Mouse (Mus musculus): Measurements from ENCODE around the gene Fgfr2. TPM values are rescaled to one million over a fixed set of nuclear protein-coding genes. Genes with fewer than 3 reads are reported as not detected.
"Not testable (repeated sequence)": the region's sequence is repeated elsewhere in the genome, so short reads cannot be mapped to it uniquely, and the experiment has no call there.

The Fgfr2 gene
- polyA plus RNA-seq, 1 experiment: 14.8 TPM

- Histone ChIP-seq H3K4me3 (ENCODE audit: insufficient read depth, low read depth, low read length) (no peak overlapping the region), H3K36me3 (ENCODE audit: control insufficient read depth, insufficient read depth, low read length) (peaks cover 13% of the 10 kb centered on the region), H3K27me3 (replicated peaks; ENCODE audit: control insufficient read depth, insufficient read depth, low read length) (no peaks in the 10 kb centered on the region), H3K27ac (ENCODE audit: insufficient read depth, low read depth, low read length) (no peak overlapping the region), H3K4me1 (ENCODE audit: control insufficient read depth, insufficient read depth, low read length) (peaks cover 6% of the 10 kb centered on the region; the same call in 1 of the 2 replicates)
- 71% methylated on average over 4 of the region's 4 CpGs for WGBS
- DNase-seq: no peak
- 0 out of 2 replicates have a peak, but pooled peaks have one; percentile 20 for TF ChIP-seq CTCF (conservative IDR thresholded peaks at IDR 0.05; ENCODE audit: insufficient read depth, insufficient read length, low read depth, low read length)
- TF ChIP-seq POLR2A (IDR thresholded peaks at IDR 0.05; ENCODE audit: low read depth, low read length): no peak
These were observed 2588.0 kb downstream of the Fgfr2 start for GRCm38 (mm10) chr7:130535174-130535573.

GRCm38 (mm10) chr7:130533316-130534260 is 2589.6 kb downstream of the Fgfr2 start:
- H3K4me1 ChIP-seq (ENCODE audit: control insufficient read depth, insufficient read depth, low read length): peaks cover 6% of the 10 kb centered on the region; the same call in 1 of the 2 replicates
- peak; percentile 97 for TF ChIP-seq CTCF (conservative IDR thresholded peaks at IDR 0.05; ENCODE audit: insufficient read depth, insufficient read length, low read depth, low read length)
- no peak for TF ChIP-seq POLR2A (IDR thresholded peaks at IDR 0.05; ENCODE audit: low read depth, low read length)
- H3K27ac ChIP-seq (ENCODE audit: insufficient read depth, low read depth, low read length): peak overlapping the region; percentile 12; the same call in 1 of the 2 replicates
- H3K27me3 ChIP-seq (replicated peaks; ENCODE audit: control insufficient read depth, insufficient read depth, low read length): no peaks in the 10 kb centered on the region
- WGBS: 33% methylated on average over 25 of the region's 25 CpGs
- peaks cover 13% of the 10 kb centered on the region for H3K36me3 ChIP-seq (ENCODE audit: control insufficient read depth, insufficient read depth, low read length)
- H3K4me3 ChIP-seq (ENCODE audit: insufficient read depth, low read depth, low read length): no peak overlapping the region
- peak; percentile 94 for DNase-seq

- H3K36me3 ChIP-seq (ENCODE audit: control insufficient read depth, insufficient read depth, low read length); H3K4me3 ChIP-seq (ENCODE audit: insufficient read depth, low read depth, low read length); H3K27ac ChIP-seq (ENCODE audit: insufficient read depth, low read depth, low read length); H3K27me3 ChIP-seq (replicated peaks; ENCODE audit: control insufficient read depth, insufficient read depth, low read length); H3K4me1 ChIP-seq (ENCODE audit: control insufficient read depth, insufficient read depth, low read length); DNase-seq: not testable (repeated sequence)
- WGBS: 91% methylated on average over 15 of the region's 15 CpGs
These were observed 2592.0 kb downstream of the Fgfr2 start for GRCm38 (mm10) chr7:130531138-130531537.

- Histone ChIP-seq H3K4me3 (ENCODE audit: insufficient read depth, low read depth, low read length) (no peak overlapping the region), H3K27ac (ENCODE audit: insufficient read depth, low read depth, low read length) (no peak overlapping the region), H3K27me3 (replicated peaks; ENCODE audit: control insufficient read depth, insufficient read depth, low read length) (no peaks in the 10 kb centered on the region), H3K4me1 (ENCODE audit: control insufficient read depth, insufficient read depth, low read length) (no peaks in the 10 kb centered on the region), H3K36me3 (ENCODE audit: control insufficient read depth, insufficient read depth, low read length) (peaks cover 4% of the 10 kb centered on the region; the same call in 1 of the 2 replicates)
- TF ChIP-seq CTCF (conservative IDR thresholded peaks at IDR 0.05; ENCODE audit: insufficient read depth, insufficient read length, low read depth, low read length) (no peak), POLR2A (IDR thresholded peaks at IDR 0.05; ENCODE audit: low read depth, low read length) (no peak)
- DNase-seq: no peak
- WGBS: 88% methylated on average over 9 of the region's 9 CpGs
These were observed 2595.8 kb downstream of the Fgfr2 start for GRCm38 (mm10) chr7:130527306-130527705.

GRCm38 (mm10) chr7:130523451-130523850 is 2599.7 kb downstream of the Fgfr2 start:
- no peak for DNase-seq
- H3K27ac ChIP-seq (ENCODE audit: insufficient read depth, low read depth, low read length): no peak overlapping the region
- no peak for TF ChIP-seq POLR2A (IDR thresholded peaks at IDR 0.05; ENCODE audit: low read depth, low read length)
- TF ChIP-seq CTCF (conservative IDR thresholded peaks at IDR 0.05; ENCODE audit: insufficient read depth, insufficient read length, low read depth, low read length): no peak
- peaks cover 11% of the 10 kb centered on the region; the same call in 1 of the 2 replicates for H3K4me1 ChIP-seq (ENCODE audit: control insufficient read depth, insufficient read depth, low read length)
- no peak overlapping the region for H3K4me3 ChIP-seq (ENCODE audit: insufficient read depth, low read depth, low read length)
- H3K36me3 ChIP-seq (ENCODE audit: control insufficient read depth, insufficient read depth, low read length): no peaks in the 10 kb centered on the region
- WGBS: 85% methylated on average over 8 of the region's 8 CpGs
- H3K27me3 ChIP-seq (replicated peaks; ENCODE audit: control insufficient read depth, insufficient read depth, low read length): no peaks in the 10 kb centered on the region

- TF ChIP-seq POLR2A (IDR thresholded peaks at IDR 0.05; ENCODE audit: low read depth, low read length) (no peak), CTCF (conservative IDR thresholded peaks at IDR 0.05; ENCODE audit: insufficient read depth, insufficient read length, low read depth, low read length) (no peak)
- 77% methylated on average over 14 of the region's 14 CpGs for WGBS
- peak; percentile 62 for DNase-seq
- Histone ChIP-seq H3K4me3 (ENCODE audit: insufficient read depth, low read depth, low read length) (no peak overlapping the region), H3K27ac (ENCODE audit: insufficient read depth, low read depth, low read length) (peak overlapping the region; percentile 97), H3K36me3 (ENCODE audit: control insufficient read depth, insufficient read depth, low read length) (no peaks in the 10 kb centered on the region), H3K4me1 (ENCODE audit: control insufficient read depth, insufficient read depth, low read length) (peaks cover 18% of the 10 kb centered on the region; the same call in 1 of the 2 replicates), H3K27me3 (replicated peaks; ENCODE audit: control insufficient read depth, insufficient read depth, low read length) (no peaks in the 10 kb centered on the region)
These were observed 2602.2 kb downstream of the Fgfr2 start for GRCm38 (mm10) chr7:130520812-130521422.

GRCm38 (mm10) chr7:130520049-130520425 is 2603.1 kb downstream of the Fgfr2 start, which contains the start of gene Ate1:
Gene Ate1, minus strand, starts transcription at chr7:130520369.
- Histone ChIP-seq H3K4me1 (ENCODE audit: control insufficient read depth, insufficient read depth, low read length) (peaks cover 18% of the 10 kb centered on the region; the same call in 1 of the 2 replicates), H3K27me3 (replicated peaks; ENCODE audit: control insufficient read depth, insufficient read depth, low read length) (no peaks in the 10 kb centered on the region), H3K4me3 (ENCODE audit: insufficient read depth, low read depth, low read length) (peak within 1 kb of the TSS; percentile 87), H3K36me3 (ENCODE audit: control insufficient read depth, insufficient read depth, low read length) (no peaks in the 10 kb centered on the region), H3K27ac (ENCODE audit: insufficient read depth, low read depth, low read length) (peak within 1 kb of the TSS; percentile 97)
- DNase-seq: no peak
- TF ChIP-seq CTCF (conservative IDR thresholded peaks at IDR 0.05; ENCODE audit: insufficient read depth, insufficient read length, low read depth, low read length) (no peak), POLR2A (IDR thresholded peaks at IDR 0.05; ENCODE audit: low read depth, low read length) (no peak)
- WGBS: 5% methylated on average over 20 of the region's 20 CpGs

Measured in kidney, adult 2 months (tissue).